Mouse (Mus musculus): ENCODE data around the gene Mdh1. TPM values are rescaled to one million over a fixed set of nuclear protein-coding genes. Genes with fewer than 3 reads are reported as not detected.

Gene Mdh1
- polyA plus RNA-seq, 1 experiment from 2014 or later: 1,858 TPM

DNA sequence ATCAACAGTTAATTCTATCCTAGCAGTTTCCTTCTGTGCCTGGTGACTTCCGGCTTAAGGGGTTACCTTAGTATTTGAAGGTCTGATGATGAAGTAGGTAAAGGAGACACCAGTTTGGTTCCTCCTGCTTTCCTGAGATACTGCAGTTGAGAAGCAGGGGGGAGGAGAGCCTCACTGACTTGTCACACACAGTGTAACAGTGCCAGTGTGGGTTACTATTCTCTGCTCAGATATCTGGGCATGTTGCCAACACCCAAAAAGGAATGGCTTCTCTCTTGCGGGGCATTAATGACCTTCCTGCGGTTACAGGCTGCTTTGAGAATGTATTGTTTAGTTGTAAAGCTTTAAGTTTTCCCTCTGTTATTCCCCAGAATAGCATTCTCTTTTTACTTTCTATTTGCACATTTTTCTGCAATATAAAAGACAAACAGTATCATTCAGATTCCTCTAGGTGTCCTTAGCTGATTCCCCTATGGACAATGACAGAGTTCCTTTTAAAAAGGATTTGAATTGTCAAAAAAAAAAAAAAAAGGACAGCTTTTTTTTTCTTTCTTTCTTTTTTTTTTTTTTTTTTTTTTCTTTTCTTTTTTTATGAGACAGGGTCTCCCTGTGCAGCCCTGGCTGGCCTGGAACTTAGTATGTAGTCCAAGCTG lies 2.6 kb downstream of the Mdh1 start:
- Histone ChIP-seq H3K4me2 (ENCODE audit: low read length) (peak overlapping the region; percentile 74), H3K36me3 (ENCODE audit: control insufficient read depth, insufficient read depth, low read length) (peaks cover 36% of the 10 kb centered on the region), H3K9me3 (ENCODE audit: control insufficient read depth, low read length) (no peaks in the 10 kb centered on the region), H3K27me3 (ENCODE audit: control insufficient read depth, insufficient read depth, low read length) (no peaks in the 10 kb centered on the region), H3K9ac (ENCODE audit: low read length) (peak overlapping the region; percentile 88), H3K4me3 (ENCODE audit: control insufficient read depth in 1 of 2, insufficient read depth in 1 of 2, low read depth in 1 of 2, low read length in 2 of 2) (peak overlapping the region; percentile 34 to 70), H3K4me1 (ENCODE audit: control insufficient read depth in 2 of 2, insufficient read depth in 2 of 2, low read length in 2 of 2) (peaks cover 4 to 41% of the 10 kb centered on the region in 2 experiments), H3K27ac (replicated peaks in 1 of 2; ENCODE audit: control insufficient read depth in 1 of 2, insufficient read depth in 1 of 2, low read depth in 2 of 2, low read length in 2 of 2) (peak overlapping the region; percentile 92 to 95)
- 12% methylated on average over 3 of the region's 3 CpGs for WGBS
- ATAC-seq (ENCODE audit: insufficient number of reproducible peaks, insufficient read depth, low FRiP score, low read depth): peak; percentile 36; the same call in 1 of the 2 replicates

DNA sequence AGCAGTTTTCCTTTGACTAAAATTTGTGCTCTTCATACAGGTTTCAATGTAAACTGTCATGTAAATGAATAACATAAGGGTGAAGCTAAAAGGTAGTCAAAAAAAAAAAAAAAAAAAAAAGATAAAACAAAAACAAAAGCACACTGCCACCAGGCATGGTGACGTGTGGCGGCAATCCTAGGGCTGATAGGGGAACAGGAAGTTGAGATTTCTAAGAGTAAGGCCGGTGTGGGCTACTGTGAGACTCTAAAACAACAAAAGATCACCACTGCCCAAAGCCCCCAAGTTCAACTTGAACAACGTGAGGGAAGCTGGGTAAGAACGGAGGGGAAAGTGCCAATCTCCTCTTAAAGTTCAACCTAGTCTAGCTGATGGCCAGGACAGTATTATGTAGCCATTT lies 3.2 kb downstream of the Mdh1 start:
- WGBS: 22% methylated on average over 5 of the region's 5 CpGs
- H3K9ac ChIP-seq (ENCODE audit: low read length): peak overlapping the region; percentile 88
- peak overlapping the region; percentile 92 to 95 for H3K27ac ChIP-seq (replicated peaks in 1 of 2; ENCODE audit: control insufficient read depth in 1 of 2, insufficient read depth in 1 of 2, low read depth in 2 of 2, low read length in 2 of 2)
- peak overlapping the region; percentile 74 for H3K4me2 ChIP-seq (ENCODE audit: low read length)
- H3K9me3 ChIP-seq (ENCODE audit: control insufficient read depth, low read length): no peaks in the 10 kb centered on the region
- peak overlapping the region; percentile 34 to 70 for H3K4me3 ChIP-seq (ENCODE audit: control insufficient read depth in 1 of 2, insufficient read depth in 1 of 2, low read depth in 1 of 2, low read length in 2 of 2)
- H3K27me3 ChIP-seq (ENCODE audit: control insufficient read depth, insufficient read depth, low read length): no peaks in the 10 kb centered on the region
- H3K4me1 ChIP-seq (ENCODE audit: control insufficient read depth in 2 of 2, insufficient read depth in 2 of 2, low read length in 2 of 2): peaks cover 4 to 42% of the 10 kb centered on the region in 2 experiments
- no peak for ATAC-seq (ENCODE audit: insufficient number of reproducible peaks, insufficient read depth, low FRiP score, low read depth)
- peaks cover 38% of the 10 kb centered on the region for H3K36me3 ChIP-seq (ENCODE audit: control insufficient read depth, insufficient read depth, low read length)

DNA sequence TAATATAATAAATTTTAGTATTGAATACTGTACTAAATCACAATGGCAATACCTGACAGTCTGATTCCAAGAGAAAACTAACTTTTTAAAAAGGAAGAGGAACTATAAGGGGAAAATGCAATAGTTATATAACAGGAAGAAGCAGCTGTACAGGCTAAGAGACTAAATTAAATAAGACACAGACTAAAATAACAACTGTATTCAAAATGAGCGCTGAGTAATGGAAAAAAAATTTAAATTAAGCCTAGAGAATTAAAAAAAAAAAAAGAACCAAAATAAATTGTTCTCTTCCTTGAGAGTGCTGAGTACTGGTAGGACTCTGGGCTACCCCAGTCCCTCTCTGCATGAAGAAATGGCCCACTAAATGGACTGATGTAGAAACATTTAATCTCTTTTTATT lies 4.4 kb downstream of the Mdh1 start:
- no peak overlapping the region for H3K27ac ChIP-seq (replicated peaks in 1 of 2; ENCODE audit: control insufficient read depth in 1 of 2, insufficient read depth in 1 of 2, low read depth in 2 of 2, low read length in 2 of 2)
- no peaks in the 10 kb centered on the region for H3K27me3 ChIP-seq (ENCODE audit: control insufficient read depth, insufficient read depth, low read length)
- H3K9ac ChIP-seq (ENCODE audit: low read length): peak overlapping the region; percentile 22; the same call in 1 of the 2 replicates
- peaks cover 6 to 45% of the 10 kb centered on the region in 2 experiments for H3K4me1 ChIP-seq (ENCODE audit: control insufficient read depth in 2 of 2, insufficient read depth in 2 of 2, low read length in 2 of 2)
- WGBS: 84% methylated on average over 1 of the region's 1 CpGs
- peak overlapping the region; percentile 49 for H3K4me2 ChIP-seq (ENCODE audit: low read length)
- ATAC-seq (ENCODE audit: insufficient number of reproducible peaks, insufficient read depth, low FRiP score, low read depth): no peak
- no peak overlapping the region for H3K4me3 ChIP-seq (ENCODE audit: control insufficient read depth in 1 of 2, insufficient read depth in 1 of 2, low read depth in 1 of 2, low read length in 2 of 2)
- peaks cover 50% of the 10 kb centered on the region for H3K36me3 ChIP-seq (ENCODE audit: control insufficient read depth, insufficient read depth, low read length)
- no peaks in the 10 kb centered on the region for H3K9me3 ChIP-seq (ENCODE audit: control insufficient read depth, low read length)

GRCm38 (mm10) chr11:21566934-21567333 lies 5.2 kb downstream of the Mdh1 start:
- Histone ChIP-seq H3K9me3 (ENCODE audit: control insufficient read depth, low read length) (no peaks in the 10 kb centered on the region), H3K36me3 (ENCODE audit: control insufficient read depth, insufficient read depth, low read length) (peaks cover 55% of the 10 kb centered on the region), H3K4me1 (ENCODE audit: control insufficient read depth in 2 of 2, insufficient read depth in 2 of 2, low read length in 2 of 2) (peaks cover 8 to 46% of the 10 kb centered on the region in 2 experiments), H3K27me3 (ENCODE audit: control insufficient read depth, insufficient read depth, low read length) (no peaks in the 10 kb centered on the region), H3K27ac (replicated peaks in 1 of 2; ENCODE audit: control insufficient read depth in 1 of 2, insufficient read depth in 1 of 2, low read depth in 2 of 2, low read length in 2 of 2) (no peak overlapping the region), H3K4me3 (ENCODE audit: control insufficient read depth in 1 of 2, insufficient read depth in 1 of 2, low read depth in 1 of 2, low read length in 2 of 2) (no peak overlapping the region), H3K4me2 (ENCODE audit: low read length) (peak overlapping the region; percentile 9; the same call in 1 of the 2 replicates), H3K9ac (ENCODE audit: low read length) (0 out of 2 replicates have a peak overlapping the region, but pooled peaks have one; percentile 44)
- ATAC-seq (ENCODE audit: insufficient number of reproducible peaks, insufficient read depth, low FRiP score, low read depth): no peak
- WGBS: 79% methylated on average over 6 of the region's 6 CpGs

DNA sequence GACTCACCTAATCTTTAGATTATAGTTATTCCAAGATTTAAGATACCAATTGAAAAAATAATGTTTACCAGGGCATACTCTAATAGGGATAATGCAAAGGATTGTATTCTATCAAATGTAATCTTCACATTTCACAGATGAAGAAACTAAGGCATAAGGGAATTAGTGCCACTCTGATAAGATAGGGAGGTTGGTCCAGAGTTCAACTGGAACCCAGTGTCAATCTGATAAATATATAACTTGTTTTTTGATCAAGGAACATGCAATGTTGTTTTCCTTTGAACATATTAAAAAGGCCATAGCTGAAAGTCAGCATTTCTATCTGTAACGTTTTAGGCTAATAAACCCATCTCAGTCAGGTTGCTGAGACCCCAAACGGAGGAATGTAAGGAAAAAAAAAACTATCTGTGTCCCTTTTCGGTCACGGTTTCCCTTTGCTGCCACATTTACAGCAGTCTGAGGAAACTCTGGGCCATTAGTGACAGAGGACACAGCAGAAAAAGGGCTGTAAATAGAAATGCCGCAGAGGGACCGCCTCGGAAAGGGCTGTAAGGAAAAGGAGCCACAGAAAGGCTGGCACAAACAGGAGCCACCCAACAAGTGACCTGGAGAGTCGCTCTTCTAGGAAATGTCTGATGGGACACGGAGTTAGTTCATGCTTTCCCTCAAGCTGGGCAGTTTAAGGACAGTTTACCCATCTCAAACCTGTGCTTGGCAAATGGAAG lies 7.3 kb downstream of the Mdh1 start:
- H3K4me2 ChIP-seq (ENCODE audit: low read length): no peak overlapping the region
- WGBS: 79% methylated on average over 9 of the region's 9 CpGs
- H3K36me3 ChIP-seq (ENCODE audit: control insufficient read depth, insufficient read depth, low read length): peaks cover 76% of the 10 kb centered on the region
- peak overlapping the region; percentile 33 to 56; a peak in 2 of 4 replicates for H3K27ac ChIP-seq (replicated peaks in 1 of 2; ENCODE audit: control insufficient read depth in 1 of 2, insufficient read depth in 1 of 2, low read depth in 2 of 2, low read length in 2 of 2)
- H3K27me3 ChIP-seq (ENCODE audit: control insufficient read depth, insufficient read depth, low read length): no peaks in the 10 kb centered on the region
- no peak overlapping the region; the same call in 1 of the 2 replicates for H3K9ac ChIP-seq (ENCODE audit: low read length)
- H3K4me1 ChIP-seq (ENCODE audit: control insufficient read depth in 2 of 2, insufficient read depth in 2 of 2, low read length in 2 of 2): peaks cover 13 to 52% of the 10 kb centered on the region in 2 experiments
- H3K9me3 ChIP-seq (ENCODE audit: control insufficient read depth, low read length): no peaks in the 10 kb centered on the region
- no peak for ATAC-seq (ENCODE audit: insufficient number of reproducible peaks, insufficient read depth, low FRiP score, low read depth)
- H3K4me3 ChIP-seq (ENCODE audit: control insufficient read depth in 1 of 2, insufficient read depth in 1 of 2, low read depth in 1 of 2, low read length in 2 of 2): no peak overlapping the region

DNA sequence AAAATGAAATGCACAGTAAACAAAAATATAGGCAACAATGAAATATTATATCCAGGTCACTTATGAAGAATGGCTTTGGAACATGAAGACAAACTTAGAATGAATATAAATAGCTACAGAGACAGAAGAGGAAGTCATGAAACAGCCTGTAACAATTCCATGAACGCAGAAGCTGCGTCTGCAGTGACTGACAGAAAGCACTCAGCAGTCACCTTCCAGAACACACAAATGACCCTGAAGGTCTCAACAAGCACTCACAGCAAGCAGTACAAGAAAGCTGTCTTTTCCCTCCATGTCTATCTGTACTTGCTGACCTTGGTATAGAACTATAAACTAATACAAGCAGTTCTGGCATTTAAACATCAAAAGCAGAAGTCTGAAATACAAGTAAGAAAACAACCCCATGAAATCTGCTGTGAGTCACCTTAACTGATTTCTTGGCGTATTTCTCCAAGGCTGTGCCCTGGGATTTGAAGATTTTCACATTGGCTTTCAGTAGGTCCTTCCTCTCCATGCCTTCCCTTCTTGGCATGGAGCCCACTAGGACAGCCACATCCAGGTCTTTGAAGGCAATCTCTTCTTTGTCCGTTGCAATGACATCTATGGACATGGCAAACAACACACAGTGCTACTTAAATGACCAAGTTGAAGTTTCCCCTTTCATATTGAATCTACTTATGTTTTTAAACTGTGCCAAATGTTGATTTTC lies 8.4 kb downstream of the Mdh1 start:
- Histone ChIP-seq H3K9ac (ENCODE audit: low read length) (peak overlapping the region; percentile 31), H3K27me3 (ENCODE audit: control insufficient read depth, insufficient read depth, low read length) (no peaks in the 10 kb centered on the region), H3K4me1 (ENCODE audit: control insufficient read depth in 2 of 2, insufficient read depth in 2 of 2, low read length in 2 of 2) (peaks cover 13 to 46% of the 10 kb centered on the region in 2 experiments), H3K4me3 (ENCODE audit: control insufficient read depth in 1 of 2, insufficient read depth in 1 of 2, low read depth in 1 of 2, low read length in 2 of 2) (no peak overlapping the region), H3K36me3 (ENCODE audit: control insufficient read depth, insufficient read depth, low read length) (peaks cover 83% of the 10 kb centered on the region), H3K9me3 (ENCODE audit: control insufficient read depth, low read length) (no peaks in the 10 kb centered on the region), H3K4me2 (ENCODE audit: low read length) (peak overlapping the region; percentile 47), H3K27ac (replicated peaks in 1 of 2; ENCODE audit: control insufficient read depth in 1 of 2, insufficient read depth in 1 of 2, low read depth in 2 of 2, low read length in 2 of 2) (peak overlapping the region; percentile 85 to 92)
- 32% methylated on average over 4 of the region's 4 CpGs for WGBS
- no peak for ATAC-seq (ENCODE audit: insufficient number of reproducible peaks, insufficient read depth, low FRiP score, low read depth)

DNA sequence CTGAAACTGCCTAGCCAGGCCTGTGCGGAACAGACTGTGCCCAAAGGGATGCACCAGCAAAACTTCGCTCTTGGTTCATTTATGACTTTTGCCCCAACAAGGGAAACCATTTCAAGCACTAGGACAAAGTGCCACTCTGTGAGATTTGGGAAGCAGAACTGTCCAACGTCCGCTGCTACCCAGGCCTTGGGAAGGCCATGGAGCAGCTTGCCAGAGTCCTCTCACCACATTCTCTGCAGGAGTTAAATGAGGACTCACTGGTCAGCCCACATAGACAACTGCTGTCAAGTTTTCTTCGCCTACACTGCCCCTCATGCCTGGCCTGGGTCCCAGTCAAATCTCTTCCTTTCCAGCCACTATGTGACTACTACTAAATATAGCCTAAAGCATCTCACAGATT lies 10.8 kb downstream of the Mdh1 start:
- Histone ChIP-seq H3K36me3 (ENCODE audit: control insufficient read depth, insufficient read depth, low read length) (peaks cover 89% of the 10 kb centered on the region), H3K4me2 (ENCODE audit: low read length) (peak overlapping the region; percentile 2), H3K9ac (ENCODE audit: low read length) (no peak overlapping the region), H3K4me1 (ENCODE audit: control insufficient read depth in 2 of 2, insufficient read depth in 2 of 2, low read length in 2 of 2) (peaks cover 10 to 27% of the 10 kb centered on the region in 2 experiments), H3K9me3 (ENCODE audit: control insufficient read depth, low read length) (no peaks in the 10 kb centered on the region), H3K27me3 (ENCODE audit: control insufficient read depth, insufficient read depth, low read length) (no peaks in the 10 kb centered on the region), H3K27ac (replicated peaks in 1 of 2; ENCODE audit: control insufficient read depth in 1 of 2, insufficient read depth in 1 of 2, low read depth in 2 of 2, low read length in 2 of 2) (peak overlapping the region; percentile 68 to 69), H3K4me3 (ENCODE audit: control insufficient read depth in 1 of 2, insufficient read depth in 1 of 2, low read depth in 1 of 2, low read length in 2 of 2) (no peak overlapping the region)
- WGBS: 44% methylated on average over 5 of the region's 5 CpGs
- peak; percentile 75 for ATAC-seq (ENCODE audit: insufficient number of reproducible peaks, insufficient read depth, low FRiP score, low read depth)
